Mouse (Mus musculus) megakaryocyte progenitor cell, adult 5-6 weeks (primary cell): Measurements from ENCODE around the gene Bach1. TPM values are rescaled to one million over a fixed set of nuclear protein-coding genes. Genes with fewer than 3 reads are reported as not detected.

Source experiments
- ATAC-seq: replicated peaks from 2 replicates; pipeline ENCODE4 v1.8.0; 2016; ENCODE audit warnings: mild to moderate bottlenecking, moderate TSS enrichment, inconsistent platforms; ENCODE audit not compliant: poor library complexity
- total RNA-seq, 2 experiments: library from RNA; stranded (forward) in 1 of 2; stranded (reverse) in 1 of 2; fragments of 157-497, 149-512 nt in 1 of 2; fragments of 200-1000 nt in 1 of 2; gene quantifications; 2 replicates each; pipeline versions ENCODE4 v1.2.3 to v1.2.4; 2015 to 2017

Bach1 gene
- total RNA-seq, 2 experiments from 2014 or later = 15.9 to 27.2 TPM

DNA sequence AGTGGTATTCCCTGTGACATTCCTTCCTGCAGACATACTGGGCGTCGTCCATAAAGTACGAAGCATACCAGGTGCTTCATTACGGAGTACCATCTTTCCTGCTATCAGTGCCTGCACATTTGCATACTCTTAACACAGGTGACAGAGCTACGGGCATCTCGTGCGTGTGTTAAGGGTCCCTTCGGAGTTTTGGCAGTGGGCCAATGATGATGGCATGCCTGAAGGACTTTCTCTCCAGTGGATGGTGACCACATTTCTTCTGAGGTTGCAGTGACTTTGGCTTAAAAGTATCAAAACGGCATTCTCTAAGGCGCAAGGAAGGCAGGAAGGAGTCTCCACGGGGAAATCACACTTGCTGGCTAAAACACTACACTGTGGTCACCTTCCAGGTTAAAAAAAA is 37.4 kb downstream of the Bach1 start:
- ATAC-seq = no peak

DNA sequence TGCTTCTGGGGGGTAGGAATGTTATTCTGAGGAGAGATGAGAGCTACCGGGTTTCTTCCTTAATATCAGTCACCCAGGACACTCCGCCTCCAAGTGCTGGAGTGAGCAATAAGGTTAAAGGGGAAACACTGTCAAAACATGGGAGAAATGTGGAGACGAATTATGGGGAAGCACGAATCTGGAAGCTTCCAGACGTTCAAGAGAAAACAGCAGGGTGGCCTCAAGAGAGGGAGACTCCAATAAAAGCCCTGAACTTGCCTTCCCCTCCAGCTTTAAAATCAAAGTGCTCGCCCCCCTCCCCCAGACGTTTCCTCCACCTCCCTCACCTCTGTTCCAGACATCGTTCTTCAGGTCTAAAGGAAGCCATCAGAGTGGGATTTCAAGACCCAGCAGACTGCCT is 38.6 kb downstream of the Bach1 start:
- no peak for ATAC-seq

DNA sequence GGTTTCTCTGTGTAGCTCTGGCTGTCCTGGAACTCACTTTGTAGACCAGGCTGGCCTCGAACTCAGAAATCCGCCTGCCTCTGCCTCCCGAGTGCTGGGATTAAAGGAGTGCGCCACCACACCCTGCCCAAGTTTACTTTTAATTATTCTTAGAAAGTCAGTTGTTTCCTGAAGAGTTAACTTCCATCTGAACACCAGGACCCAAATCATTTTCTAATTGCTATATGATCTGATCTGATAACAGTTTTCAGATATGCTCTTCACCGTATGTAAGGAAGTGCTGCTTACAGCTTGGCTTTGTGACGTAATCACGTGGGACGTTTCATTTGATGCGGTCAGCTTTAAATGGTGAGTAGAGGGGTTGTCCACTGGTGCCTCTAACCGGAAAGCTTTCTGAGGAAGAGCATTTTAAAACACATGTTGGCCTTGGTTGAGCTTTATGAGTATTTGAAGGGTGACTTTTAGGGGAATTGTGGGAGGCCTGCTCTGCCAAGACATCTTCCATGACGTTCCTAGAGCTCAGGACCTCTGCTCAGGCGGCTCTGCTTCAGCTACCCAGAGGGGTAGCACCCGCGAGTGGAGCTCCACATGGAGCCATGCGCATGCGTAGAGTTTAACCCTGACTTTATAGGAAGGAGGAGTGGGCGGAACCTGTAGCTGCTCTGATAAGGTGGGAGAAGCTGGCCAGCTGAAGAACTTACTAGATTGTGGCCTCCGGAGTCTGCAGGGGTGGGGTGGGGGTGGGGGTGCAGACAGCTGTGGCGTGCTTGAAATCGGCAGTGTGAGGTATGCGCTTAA is 39.3 kb downstream of the Bach1 start:
- ATAC-seq = peak; percentile 44

GRCm38 (mm10) chr16:87741034-87741715 is 42.4 kb downstream of the Bach1 start:
- ATAC-seq = no peak

GRCm38 (mm10) chr16:87743661-87744060 is 44.9 kb downstream of the Bach1 start:
- ATAC-seq = no peak

GRCm38 (mm10) chr16:87744338-87744737 is 45.6 kb downstream of the Bach1 start:
- no peak for ATAC-seq

DNA sequence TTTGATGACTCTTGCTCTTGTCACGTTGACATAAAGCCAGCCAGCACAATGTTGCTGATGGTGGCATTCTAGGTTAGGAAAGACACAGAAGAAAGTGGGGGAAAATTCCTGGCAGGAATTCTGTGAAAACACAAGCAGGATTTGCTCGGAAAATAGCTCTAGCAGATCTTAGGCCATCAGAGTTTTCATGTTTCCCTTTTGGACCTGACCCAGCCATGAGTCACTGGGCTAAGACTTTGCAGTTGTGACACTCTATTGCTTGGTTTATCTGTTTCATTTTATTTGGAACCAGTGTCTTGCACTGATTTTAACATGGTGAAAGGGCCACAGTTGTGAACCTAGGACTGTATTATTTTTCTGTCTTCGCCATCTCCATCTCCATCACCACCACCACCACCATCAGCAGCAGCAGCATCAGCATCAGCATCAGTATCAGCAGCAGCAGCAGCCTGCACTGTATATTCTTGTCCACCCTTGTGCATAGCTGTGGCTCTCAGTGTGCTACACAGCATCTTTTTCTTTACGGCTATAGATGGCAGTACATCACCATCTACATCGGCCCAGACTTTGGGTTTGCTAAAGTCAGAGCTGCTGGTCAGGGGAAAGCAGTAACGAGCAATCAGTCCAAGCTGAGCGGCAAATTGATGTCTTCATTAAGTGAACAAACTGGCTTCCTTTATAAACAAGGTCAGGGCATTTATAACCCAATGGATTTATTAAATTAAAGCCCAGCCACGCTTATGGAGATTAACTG is 46.6 kb downstream of the Bach1 start:
- ATAC-seq = no peak

DNA sequence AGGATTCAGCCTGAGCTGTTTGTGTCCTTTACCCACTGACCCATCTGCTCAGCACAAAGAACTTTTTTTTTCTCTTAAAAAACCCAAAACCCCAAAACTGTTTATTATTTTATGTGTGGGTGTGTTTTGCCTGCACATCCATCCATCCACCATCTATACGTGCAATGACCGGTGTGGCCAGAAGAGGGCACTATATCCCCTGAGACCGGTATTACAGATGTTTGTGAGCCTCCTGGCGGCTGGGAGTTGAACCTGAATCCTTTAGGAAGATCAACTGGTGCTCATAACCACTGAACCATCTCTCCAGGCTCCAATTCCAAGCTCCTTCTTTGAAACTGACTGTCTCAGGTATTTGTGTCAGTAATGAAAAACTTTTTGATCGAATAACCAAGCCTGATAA is 48.0 kb downstream of the Bach1 start:
- peak; percentile 100 for ATAC-seq

GRCm38 (mm10) chr16:87751243-87751642 is 52.5 kb downstream of the Bach1 start:
- no peak for ATAC-seq

DNA sequence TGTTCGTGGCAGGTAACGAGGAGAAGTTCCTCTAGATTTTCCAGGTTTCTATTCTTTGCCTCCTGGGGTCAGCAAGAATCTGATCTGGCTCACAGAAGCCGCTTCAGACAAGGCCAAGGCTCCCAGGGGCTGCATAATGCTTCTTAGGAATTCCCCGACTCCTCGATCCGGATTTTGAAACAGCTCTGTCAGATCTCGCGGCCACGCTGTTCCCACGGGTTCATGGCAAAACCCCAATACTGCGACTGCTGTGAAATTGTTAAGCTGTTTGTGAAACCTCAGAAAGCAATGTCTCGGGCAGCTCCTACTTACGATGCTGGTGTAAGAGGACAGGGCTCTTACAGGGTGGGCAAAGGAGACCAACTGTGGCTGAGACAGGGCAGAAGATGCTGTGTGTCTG is 53.7 kb downstream of the Bach1 start:
- ATAC-seq = no peak

GRCm38 (mm10) chr16:87754858-87755257 is 56.1 kb downstream of the Bach1 start:
- peak; percentile 91 for ATAC-seq

- no peak for ATAC-seq
Measured at GRCm38 (mm10) chr16:87755915-87756314, 57.2 kb downstream of the Bach1 start.

DNA sequence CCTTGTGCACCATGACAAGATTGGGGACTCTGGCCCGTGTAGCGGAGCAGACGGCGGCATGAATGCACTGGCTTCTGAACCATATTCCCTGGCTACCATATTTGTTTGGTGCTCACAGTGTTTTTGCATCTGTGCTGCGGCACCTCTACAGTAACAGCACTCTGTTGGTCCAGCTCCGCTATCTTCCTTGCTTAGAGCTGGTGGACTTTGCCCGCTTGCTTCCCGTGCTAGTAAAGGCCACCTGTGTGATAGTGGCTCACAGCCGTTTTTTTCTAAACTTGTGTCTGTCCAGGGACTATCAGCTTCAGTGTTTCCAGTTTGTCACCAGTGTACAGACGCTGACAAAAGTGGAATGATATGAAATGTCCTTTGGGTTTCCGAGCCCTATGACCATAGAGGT is 59.3 kb downstream of the Bach1 start:
- ATAC-seq = no peak

- peak; percentile 64 for ATAC-seq
Measured at GRCm38 (mm10) chr16:87764668-87765109, 65.9 kb downstream of the Bach1 start.

GRCm38 (mm10) chr16:87765984-87766383 is 67.2 kb downstream of the Bach1 start:
- 0 out of 2 replicates have a peak, but pooled peaks have one; percentile 37 for ATAC-seq

GRCm38 (mm10) chr16:87770576-87770975 is 71.8 kb downstream of the Bach1 start:
- ATAC-seq = no peak

DNA sequence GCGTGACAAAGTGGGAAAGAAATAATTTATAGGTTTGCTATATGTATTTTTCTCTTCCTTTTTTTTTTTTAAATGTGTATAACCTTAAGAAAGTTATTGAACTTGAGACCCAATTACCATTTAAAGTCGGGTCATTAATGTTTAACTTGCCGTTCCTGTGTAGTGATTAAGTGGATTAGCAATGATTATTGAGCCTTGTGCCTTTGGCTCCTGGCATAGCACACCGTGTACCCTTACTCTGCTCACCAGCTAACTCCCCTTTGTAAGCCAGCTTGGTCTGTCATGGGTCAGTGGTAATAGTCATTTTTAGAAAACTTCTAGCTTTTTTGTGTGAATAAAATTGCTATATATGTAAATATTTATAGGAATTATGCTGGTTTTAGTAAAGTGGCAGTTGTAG is 73.2 kb downstream of the Bach1 start:
- ATAC-seq = no peak

GRCm38 (mm10) chr16:87774398-87774797 is 75.7 kb downstream of the Bach1 start:
- peak; percentile 61; the same call in 1 of the 2 replicates for ATAC-seq

DNA sequence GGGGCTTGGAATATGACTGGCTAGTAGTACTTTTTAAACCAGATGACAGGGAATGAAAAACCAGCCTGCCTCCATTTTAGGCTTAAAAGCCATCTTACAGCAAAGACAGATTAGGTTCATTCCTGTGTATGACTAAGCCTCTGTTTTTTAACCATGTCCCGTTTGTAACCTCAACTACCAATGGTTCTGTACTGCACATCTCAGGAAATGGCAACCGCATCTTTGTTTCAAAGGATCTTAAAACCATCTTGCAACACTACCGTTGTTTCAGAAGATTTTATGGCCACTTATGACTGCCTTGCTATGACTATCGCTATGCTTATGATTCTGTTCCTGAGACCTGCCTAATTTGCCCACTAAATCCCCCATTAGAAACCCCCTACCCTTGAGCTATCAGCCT is 78.6 kb downstream of the Bach1 start:
- ATAC-seq = peak; percentile 73

GRCm38 (mm10) chr16:87781637-87782036 is 82.9 kb downstream of the Bach1 start:
- ATAC-seq = no peak
